Mouse (Mus musculus) embryonic fibroblast, embryonic 13.5 days (primary cell): ENCODE data around the gene L2hgdh. TPM values are rescaled to one million over a fixed set of nuclear protein-coding genes. Genes with fewer than 3 reads are reported as not detected.

ENCODE experiments used
- H3K27ac ChIP-seq: 2 replicates; pipeline ENCODE4 v1.5.1; 2012; ENCODE audit warnings: low read length, control low read depth, inconsistent platforms; ENCODE audit not compliant: insufficient read depth
- H3K4me1 ChIP-seq: 2 replicates; pipeline ENCODE4 v1.6.1; 2011; ENCODE audit warnings: low read length; ENCODE audit not compliant: control insufficient read depth, insufficient read depth
- H3K4me3 ChIP-seq: 2 replicates; pipeline ENCODE4 v1.5.1; 2011; ENCODE audit warnings: mild to moderate bottlenecking, control low read depth, low read length; ENCODE audit not compliant: insufficient read depth
- CTCF ChIP-seq: IDR thresholded peaks from 2 replicates; pipeline ENCODE4 v1.5.1; 2011; ENCODE audit warnings: mild to moderate bottlenecking, control low read depth, low read length, moderate library complexity, borderline replicate concordance; ENCODE audit not compliant: insufficient read depth
- POLR2A ChIP-seq: IDR thresholded peaks from 2 replicates; pipeline ENCODE4 v1.6.1; 2011; ENCODE audit warnings: low read depth, mild to moderate bottlenecking, control low read depth, low read length, moderate library complexity
- polyA plus RNA-seq: library from polyadenylated mRNA; stranded (reverse); fragments of >200 nt; gene quantifications from 2 replicates; pipeline ENCODE4 v1.2.4, GENCODE M21; 2011; ENCODE audit warnings: low read depth; ENCODE audit not compliant: missing spikeins, insufficient read length

L2hgdh gene
- polyA plus RNA-seq, result 12.0 and 12.7 TPM in 2 replicates

DNA sequence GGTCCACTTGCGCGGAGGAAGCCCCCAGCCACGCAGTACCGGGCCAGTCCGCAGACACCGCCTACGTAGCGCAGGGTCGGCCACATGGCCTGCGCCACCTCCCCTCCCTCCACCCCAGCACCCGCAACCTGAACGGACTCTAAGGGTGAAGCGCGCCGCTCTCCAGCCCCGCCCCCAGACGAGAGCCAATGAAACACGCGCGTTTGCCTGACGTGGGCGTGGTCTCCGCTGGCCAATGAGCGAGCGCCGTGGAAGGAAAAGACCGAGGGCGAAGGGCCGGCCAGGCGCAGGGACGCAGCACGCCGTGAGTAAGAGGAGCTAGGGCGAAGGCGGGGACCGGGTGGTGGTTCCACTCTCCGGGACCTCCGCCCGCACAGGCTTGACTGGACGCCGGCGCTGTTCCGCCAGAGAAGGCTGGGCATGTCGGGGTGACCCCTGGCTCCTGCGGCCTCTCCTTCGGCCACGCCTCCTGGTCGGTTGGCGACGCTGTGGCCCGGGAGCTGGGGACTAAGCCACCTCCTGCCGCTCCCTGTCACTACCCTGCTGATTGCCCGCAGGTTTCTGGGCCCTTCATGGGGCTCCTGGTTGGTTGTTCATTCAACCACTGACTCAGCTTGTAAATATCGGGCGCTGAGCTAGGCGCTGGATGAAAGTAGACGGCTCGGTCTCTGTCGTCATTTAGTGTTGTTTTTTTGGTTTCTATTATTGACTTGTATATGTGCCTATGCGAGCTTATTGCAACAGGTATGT, at the start of gene L2hgdh, which contains the start of gene Atp5s:
L2hgdh (minus strand) TSS at position 163 of the 750 bp plus-strand sequence.
Atp5s (plus strand) TSS at position 240 of the 750 bp plus-strand sequence.
- Histone ChIP-seq H3K27ac (peak within 1 kb of the TSS; percentile 70), H3K4me3 (peak within 1 kb of the TSS; percentile 93), H3K4me1 (peaks cover 4% of the 10 kb centered on the region; the same call in 1 of the 2 replicates)
- TF ChIP-seq POLR2A, result peak; percentile 91
- TF ChIP-seq CTCF, result no peak

DNA sequence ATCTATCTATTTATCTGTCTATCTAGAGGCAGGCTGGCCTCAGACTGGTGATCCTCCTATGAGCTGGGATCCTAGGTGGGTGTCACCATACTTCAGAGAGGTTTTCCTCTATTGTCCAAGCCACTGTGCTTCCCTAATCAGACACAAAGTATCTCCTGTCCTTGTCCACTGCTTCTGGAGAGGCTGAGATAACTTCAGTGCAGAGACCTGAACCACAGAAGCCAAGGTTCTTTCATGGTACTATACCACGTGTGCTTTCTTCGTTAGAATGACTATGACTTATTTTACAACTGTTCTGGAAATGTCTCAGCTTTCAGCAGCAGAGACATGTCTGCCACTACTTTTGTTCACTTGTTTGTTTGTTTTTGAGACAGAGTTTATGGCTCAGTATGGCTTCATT, 44.2 kb upstream of the L2hgdh start:
- H3K4me3 ChIP-seq, result no peak overlapping the region
- H3K4me1 ChIP-seq, result no peaks in the 10 kb centered on the region
- no peak overlapping the region for H3K27ac ChIP-seq
- TF ChIP-seq POLR2A (no peak), CTCF (no peak)

- Histone ChIP-seq H3K4me3 (no peak overlapping the region), H3K27ac (no peak overlapping the region), H3K4me1 (no peaks in the 10 kb centered on the region)
- TF ChIP-seq POLR2A, result no peak
- TF ChIP-seq CTCF, result no peak
These were observed 43.0 kb upstream of the L2hgdh start for GRCm38 (mm10) chr12:69767476-69768258.

DNA sequence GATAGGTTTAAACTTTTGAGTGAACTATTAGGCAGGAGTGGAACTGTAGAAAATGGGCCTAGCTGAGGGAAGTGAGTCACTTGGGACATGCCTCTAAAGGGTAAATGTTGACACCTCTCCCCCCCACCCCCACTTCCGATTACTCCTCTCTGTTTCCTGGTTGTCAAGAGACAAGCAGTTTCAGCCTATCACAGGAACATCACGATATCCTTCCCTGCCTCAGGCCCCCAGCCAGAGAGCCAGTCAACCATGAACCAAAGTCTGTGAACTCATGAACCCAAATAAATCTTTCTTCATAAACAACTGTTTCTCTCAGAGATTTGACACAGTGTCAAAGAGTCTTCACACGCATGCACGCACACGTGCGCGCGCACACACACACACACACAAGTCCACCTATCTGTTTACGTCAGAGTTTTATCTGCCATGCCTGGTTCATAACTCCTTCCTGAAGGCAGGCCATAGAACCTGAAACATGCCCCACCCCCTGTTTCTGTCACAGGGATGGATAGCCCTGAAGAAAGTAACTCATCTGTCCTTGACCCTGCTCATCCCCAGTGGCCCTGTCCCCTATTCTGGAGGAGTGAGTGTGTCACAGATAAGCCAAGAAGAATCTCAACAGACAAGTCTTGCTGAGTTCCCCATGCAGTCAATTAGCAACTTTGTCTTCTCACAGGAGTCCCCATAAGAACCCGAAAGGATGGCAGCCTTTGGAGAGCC, 41.7 kb upstream of the L2hgdh start:
- H3K4me1 ChIP-seq, result no peaks in the 10 kb centered on the region
- no peak overlapping the region for H3K27ac ChIP-seq
- no peak overlapping the region for H3K4me3 ChIP-seq

DNA sequence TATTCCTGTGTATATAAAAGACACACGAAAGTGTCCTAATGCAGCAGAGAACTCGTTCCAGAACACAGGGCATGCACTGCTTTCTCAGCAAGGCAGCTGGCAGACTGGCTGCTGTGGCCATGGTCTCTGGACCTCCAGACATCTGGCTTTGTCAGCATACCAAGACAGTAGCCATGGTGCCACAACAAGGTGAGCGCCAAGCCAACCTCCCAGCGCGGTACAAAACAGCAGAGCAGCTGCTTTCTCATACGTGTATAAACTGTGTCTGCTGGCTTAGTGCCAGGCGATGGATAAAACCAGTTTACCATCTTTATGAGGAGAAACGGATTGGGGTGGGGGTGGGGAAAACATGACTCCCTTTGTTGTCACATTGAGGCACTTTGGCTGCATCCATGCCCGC, 40.9 kb upstream of the L2hgdh start:
- TF ChIP-seq POLR2A (no peak), CTCF (no peak)
- Histone ChIP-seq H3K4me3 (no peak overlapping the region), H3K27ac (no peak overlapping the region), H3K4me1 (0 out of 2 replicates have a peak, but pooled peaks cover 4% of the 10 kb centered on the region)

More for the DNA sequence above, 41.7 kb upstream of the L2hgdh start:
- TF ChIP-seq POLR2A (no peak), CTCF (no peak)

- no peak overlapping the region for H3K27ac ChIP-seq
- TF ChIP-seq CTCF (no peak), POLR2A (no peak)
- no peak overlapping the region for H3K4me3 ChIP-seq
- peaks cover 7% of the 10 kb centered on the region; the same call in 1 of the 2 replicates for H3K4me1 ChIP-seq
These were observed 36.9 kb upstream of the L2hgdh start for GRCm38 (mm10) chr12:69761603-69762002.

GRCm38 (mm10) chr12:69760743-69761406, 36.2 kb upstream of the L2hgdh start:
- TF ChIP-seq POLR2A (no peak), CTCF (no peak)
- Histone ChIP-seq H3K27ac (no peak overlapping the region), H3K4me3 (no peak overlapping the region), H3K4me1 (peaks cover 10% of the 10 kb centered on the region)

DNA sequence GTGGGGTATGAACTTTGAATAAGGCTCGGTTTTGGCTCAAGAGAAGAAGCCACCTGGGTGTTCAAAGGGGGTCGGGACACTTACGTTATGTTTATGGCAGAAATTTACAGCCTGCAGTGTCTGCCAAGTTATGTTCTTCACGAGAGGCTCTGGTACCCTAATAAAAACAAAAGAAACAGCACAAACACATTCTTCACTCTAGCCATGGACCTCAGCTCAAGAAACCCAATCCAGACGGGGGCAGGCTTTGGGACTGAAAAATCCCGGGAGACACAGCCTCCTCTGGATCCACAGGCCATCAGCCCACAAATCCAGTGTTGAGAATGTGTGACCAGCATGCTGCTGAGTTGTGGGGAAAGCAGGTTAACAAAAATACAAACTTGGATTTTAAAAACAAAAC, 35.3 kb upstream of the L2hgdh start:
- TF ChIP-seq CTCF, result no peak
- TF ChIP-seq POLR2A, result no peak
- Histone ChIP-seq H3K27ac (peak overlapping the region; percentile 55; the same call in 1 of the 2 replicates), H3K4me3 (no peak overlapping the region), H3K4me1 (peaks cover 10% of the 10 kb centered on the region)
